16 mouse cellular contexts compared by ENCODE assay signal in genomic region chr3:31389955-31390354, GRCm38 (mm10).
"Had no signal": no experiment of that assay in that cellular context is flagged by ENCODE, and none has a peak within 500 bp of the region (broad histone marks: within the 10 kb centered on the region; RNA-seq: fewer than 3 reads in every experiment).

No protein-coding gene starts in this region.

- H3K36me3 ChIP-seq: intestine, embryonic 15.5 days; kidney, embryonic 15.5 days; limb, embryonic 15.5 days; midbrain, embryonic 10.5 days; midbrain, embryonic 15.5 days; neural tube, embryonic 12.5 days had no signal

- H3K9me3 ChIP-seq: intestine, embryonic 15.5 days; kidney, embryonic 15.5 days; limb, embryonic 15.5 days; midbrain, embryonic 10.5 days; midbrain, embryonic 15.5 days; neural tube, embryonic 12.5 days had no signal

- H3K4me1 ChIP-seq: intestine, embryonic 15.5 days; kidney, embryonic 15.5 days; limb, embryonic 15.5 days; midbrain, embryonic 15.5 days; neural tube, embryonic 12.5 days had no signal

- H3K27ac ChIP-seq: intestine, embryonic 15.5 days; kidney, embryonic 15.5 days; left cerebral cortex, adult 2 months; limb, embryonic 15.5 days; midbrain, embryonic 10.5 days; midbrain, embryonic 15.5 days; neural tube, embryonic 12.5 days had no signal

- ATAC-seq: intestine, embryonic 15.5 days; midbrain, embryonic 15.5 days had no signal

- H3K9ac ChIP-seq: intestine, embryonic 15.5 days; kidney, embryonic 15.5 days; limb, embryonic 15.5 days; midbrain, embryonic 15.5 days; neural tube, embryonic 12.5 days had no signal

- H3K4me2 ChIP-seq: intestine, embryonic 15.5 days; kidney, embryonic 15.5 days; limb, embryonic 15.5 days; midbrain, embryonic 15.5 days; neural tube, embryonic 12.5 days had no signal

- H3K27me3 ChIP-seq: intestine, embryonic 15.5 days; kidney, embryonic 15.5 days; limb, embryonic 15.5 days; midbrain, embryonic 15.5 days; neural tube, embryonic 12.5 days had no signal

- DNase-seq: kidney, adult 18-20 months; kidney, postnatal 25 days; lung, adult 18-20 months; lung, postnatal 10 days; retina, postnatal 1 day; right cerebral cortex, postnatal 4 days; spleen, adult 18-20 months; thymus, adult 2 months; thymus, postnatal 25 days had no signal

- H3K4me3 ChIP-seq: intestine, embryonic 15.5 days; kidney, embryonic 15.5 days; left cerebral cortex, adult 2 months; limb, embryonic 15.5 days; midbrain, embryonic 10.5 days; midbrain, embryonic 15.5 days; neural tube, embryonic 12.5 days had no signal
